Mouse (Mus musculus) forebrain, postnatal 0 days (tissue): ENCODE measurements around the gene Aanat. TPM values are rescaled to one million over a fixed set of nuclear protein-coding genes. Genes with fewer than 3 reads are reported as not detected.

Source experiments
- ATAC-seq: fragments of 200-750 bp; cut with Nextera tagmentation; 2 replicates; pipeline ENCODE4 v1.8.0; 2017; ENCODE audit warnings: mild to moderate bottlenecking, moderate library complexity
- DNase-seq: peaks from one replicate; pipeline ENCODE4 v3.0.0-alpha.2; 2015
- H3K27ac ChIP-seq: fragments of 300-500 bp; sonication (generic); 2 replicates; pipeline ENCODE4 v1.5.1; 2014; ENCODE audit warnings: low read depth, mild to moderate bottlenecking, antibody characterized with exemption, low read length, moderate library complexity, mixed read lengths
- H3K27me3 ChIP-seq: fragments of 300-500 bp; sonication (generic); 2 replicates; pipeline ENCODE4 v1.6.1; 2014; ENCODE audit warnings: mild to moderate bottlenecking, low read length, mixed read lengths; ENCODE audit not compliant: insufficient read depth
- H3K36me3 ChIP-seq: fragments of 300-500 bp; sonication (generic); 2 replicates; pipeline ENCODE4 v1.6.1; 2014; ENCODE audit warnings: mild to moderate bottlenecking, moderate library complexity; ENCODE audit not compliant: insufficient read depth
- H3K4me1 ChIP-seq: fragments of 300-500 bp; sonication (generic); 2 replicates; pipeline ENCODE4 v1.6.1; 2014; ENCODE audit warnings: antibody characterized with exemption; ENCODE audit not compliant: insufficient read depth
- H3K4me2 ChIP-seq: fragments of 300-500 bp; sonication (generic); 2 replicates; pipeline ENCODE4 v1.6.1; 2014; ENCODE audit warnings: low read depth, mild to moderate bottlenecking, moderate library complexity
- H3K4me3 ChIP-seq: fragments of 300-500 bp; sonication (generic); 2 replicates; pipeline ENCODE4 v1.5.1; 2014; ENCODE audit warnings: low read depth, low read length, mixed read lengths
- H3K9ac ChIP-seq: fragments of 300-500 bp; sonication (generic); 2 replicates; pipeline ENCODE4 v1.6.1; 2014; ENCODE audit warnings: mild to moderate bottlenecking
- H3K9me3 ChIP-seq: fragments of 300-500 bp; sonication (generic); 2 replicates; pipeline ENCODE4 v1.6.1; 2016; ENCODE audit warnings: low read length
- CTCF ChIP-seq: sonication (generic); IDR thresholded peaks from 2 replicates; pipeline ENCODE4 v1.5.1; 2016; ENCODE audit warnings: antibody characterized with exemption, control low read depth, low read depth
- WGBS: fragments of 180-500 bp; shearing (Covaris S2); extraction: QIAGEN DNeasy Blood & Tissue Kit; methylation state at CpG from one replicate; pipeline ENCODE4 v1.1.7; 2014; 5-methylcytosine and 5-hydroxymethylcytosine counted together
- polyA plus RNA-seq: library from polyadenylated mRNA; unstranded; fragments of >200 nt; fragmentation: Nextera tagmentation; extraction: Ambion mirVana; gene quantifications from 2 replicates; pipeline ENCODE4 v1.2.1, GENCODE M21; 2015
- total RNA-seq: library from RNA; depleted of rRNA; stranded (reverse); fragments of >200 nt; gene quantifications from 2 replicates; pipeline ENCODE4 v1.2.3, GENCODE M21; 2014

The Aanat gene
- total and polyA plus RNA-seq, 2 experiments from 2014 or later = 0.62 to 0.88 TPM

- no peak for TF ChIP-seq CTCF
- Histone ChIP-seq H3K4me2 (no peak overlapping the region), H3K4me3 (no peak overlapping the region), H3K4me1 (no peaks in the 10 kb centered on the region), H3K27ac (no peak overlapping the region), H3K9ac (no peak overlapping the region), H3K27me3 (no peaks in the 10 kb centered on the region), H3K9me3 (no peaks in the 10 kb centered on the region), H3K36me3 (no peaks in the 10 kb centered on the region)
- DNase-seq = no peak
- no peak for ATAC-seq
- 76% methylated on average over 8 of the region's 8 CpGs for WGBS
Observed at GRCm38 (mm10) chr11:116598193-116598592, 12.0 kb downstream of the Aanat start.

GRCm38 (mm10) chr11:116599230-116599629 lies 13.0 kb downstream of the Aanat start:
- no peak overlapping the region for H3K4me2 ChIP-seq
- H3K9ac ChIP-seq = no peak overlapping the region
- WGBS = 93% methylated on average over 15 of the region's 15 CpGs
- TF ChIP-seq CTCF = no peak
- H3K9me3 ChIP-seq = no peaks in the 10 kb centered on the region
- no peak for DNase-seq
- no peak overlapping the region for H3K4me3 ChIP-seq
- no peaks in the 10 kb centered on the region for H3K4me1 ChIP-seq
- H3K27ac ChIP-seq = no peak overlapping the region
- H3K36me3 ChIP-seq = no peaks in the 10 kb centered on the region
- ATAC-seq = no peak
- no peaks in the 10 kb centered on the region for H3K27me3 ChIP-seq

- Histone ChIP-seq H3K4me3 (no peak overlapping the region), H3K36me3 (no peaks in the 10 kb centered on the region), H3K4me1 (no peaks in the 10 kb centered on the region), H3K9me3 (no peaks in the 10 kb centered on the region), H3K4me2 (no peak overlapping the region), H3K9ac (no peak overlapping the region), H3K27me3 (no peaks in the 10 kb centered on the region), H3K27ac (no peak overlapping the region)
- DNase-seq (no peak), ATAC-seq (no peak)
- WGBS = 91% methylated on average over 8 of the region's 8 CpGs
- no peak for TF ChIP-seq CTCF
Observed at GRCm38 (mm10) chr11:116601166-116601565, 14.9 kb downstream of the Aanat start.

GRCm38 (mm10) chr11:116602043-116602442 lies 15.8 kb downstream of the Aanat start:
- no peak for TF ChIP-seq CTCF
- WGBS = 92% methylated on average over 8 of the region's 8 CpGs
- H3K27ac ChIP-seq = no peak overlapping the region

GRCm38 (mm10) chr11:116603339-116603738 lies 17.1 kb downstream of the Aanat start:
- Histone ChIP-seq H3K9me3 (no peaks in the 10 kb centered on the region), H3K9ac (no peak overlapping the region), H3K27ac (no peak overlapping the region), H3K4me1 (no peaks in the 10 kb centered on the region), H3K27me3 (no peaks in the 10 kb centered on the region), H3K4me3 (no peak overlapping the region), H3K4me2 (no peak overlapping the region), H3K36me3 (no peaks in the 10 kb centered on the region)
- 89% methylated on average over 10 of the region's 10 CpGs for WGBS
- no peak for DNase-seq
- no peak for ATAC-seq
- peak; percentile 44; the same call in 1 of the 2 replicates for TF ChIP-seq CTCF

More at GRCm38 (mm10) chr11:116602043-116602442, 15.8 kb downstream of the Aanat start:
- Histone ChIP-seq H3K36me3 (no peaks in the 10 kb centered on the region), H3K4me1 (no peaks in the 10 kb centered on the region), H3K9me3 (no peaks in the 10 kb centered on the region), H3K4me3 (no peak overlapping the region), H3K9ac (no peak overlapping the region), H3K27me3 (no peaks in the 10 kb centered on the region), H3K4me2 (no peak overlapping the region)
- DNase-seq = no peak
- ATAC-seq = no peak

- Histone ChIP-seq H3K9ac (no peak overlapping the region), H3K4me3 (no peak overlapping the region), H3K9me3 (no peaks in the 10 kb centered on the region), H3K36me3 (no peaks in the 10 kb centered on the region), H3K27me3 (no peaks in the 10 kb centered on the region), H3K4me2 (no peak overlapping the region), H3K4me1 (no peaks in the 10 kb centered on the region), H3K27ac (no peak overlapping the region)
- WGBS = 88% methylated on average over 12 of the region's 12 CpGs
- DNase-seq (no peak), ATAC-seq (no peak)
- no peak for TF ChIP-seq CTCF
Observed at GRCm38 (mm10) chr11:116604097-116604496, 17.9 kb downstream of the Aanat start.

GRCm38 (mm10) chr11:116607717-116608116 lies 21.5 kb downstream of the Aanat start:
- no peak overlapping the region for H3K27ac ChIP-seq
- H3K27me3 ChIP-seq = no peaks in the 10 kb centered on the region
- 91% methylated on average over 3 of the region's 3 CpGs for WGBS
- H3K4me2 ChIP-seq = no peak overlapping the region
- H3K9me3 ChIP-seq = no peaks in the 10 kb centered on the region
- no peak overlapping the region for H3K9ac ChIP-seq
- H3K4me1 ChIP-seq = no peaks in the 10 kb centered on the region
- H3K36me3 ChIP-seq = no peaks in the 10 kb centered on the region
- H3K4me3 ChIP-seq = no peak overlapping the region
- TF ChIP-seq CTCF = no peak
- ATAC-seq = no peak
- DNase-seq = no peak
